ENCODE assay signal across 25 mouse cellular contexts in genomic region chr5:74682735-74683134, GRCm38 (mm10). TPM values are rescaled to one million over a fixed set of nuclear protein-coding genes. Genes with fewer than 3 reads are reported as not detected.
A peak's percentile ranks its signal among the peaks of the same experiment; 100 is the strongest.
DNase-seq lines count a peak whose midpoint lies in the region; ATAC-seq and TF ChIP-seq lines count a peak whose summit lies in the region.
"Had no signal": no experiment of that assay in that cellular context is flagged by ENCODE, and none has a peak within 500 bp of the region (broad histone marks: within the 10 kb centered on the region; RNA-seq: fewer than 3 reads in every experiment).

No protein-coding gene starts in this region.

- 0 out of 2 replicates have a peak overlapping the region, but pooled peaks have one; percentile 11 for H3K4me2 ChIP-seq in heart, embryonic 14.5 days (ENCODE audit: low read length)
- no peak overlapping the region for H3K4me2 ChIP-seq in CH12.LX (ENCODE audit: insufficient read depth, low read depth, poor library complexity, severe bottlenecking)
- no peak overlapping the region for H3K4me2 ChIP-seq in midbrain, embryonic 11.5 days
- H3K4me2 ChIP-seq: embryonic facial prominence, embryonic 12.5 days; embryonic facial prominence, embryonic 15.5 days; hindbrain, embryonic 12.5 days; hindbrain, embryonic 15.5 days had no signal

- no peak for TF ChIP-seq CTCF in CH12.LX (conservative IDR thresholded peaks at IDR 0.05 in 1 of 2, IDR thresholded peaks at IDR 0.05 in 1 of 2; ENCODE audit: low read depth in 2 of 2, low read length in 2 of 2)
- no peak for TF ChIP-seq CTCF in kidney, adult 2 months (conservative IDR thresholded peaks at IDR 0.05; ENCODE audit: insufficient read depth, insufficient read length, low read depth, low read length)

- H3K9ac ChIP-seq in heart, embryonic 14.5 days (ENCODE audit: low read length) = no peak overlapping the region
- H3K9ac ChIP-seq in CH12.LX (ENCODE audit: insufficient read depth, low read depth) = no peak overlapping the region
- H3K9ac ChIP-seq in midbrain, embryonic 11.5 days (ENCODE audit: low read length) = no peak overlapping the region
- H3K9ac ChIP-seq: embryonic facial prominence, embryonic 12.5 days; embryonic facial prominence, embryonic 15.5 days; hindbrain, embryonic 12.5 days; hindbrain, embryonic 15.5 days had no signal

- ATAC-seq in heart, embryonic 14.5 days (ENCODE audit: insufficient number of reproducible peaks, insufficient read depth, low FRiP score, low read depth) = no peak
- ATAC-seq in midbrain, embryonic 11.5 days (ENCODE audit: low FRiP score) = no peak
- ATAC-seq: forebrain, embryonic 14.5 days; intestine, postnatal 0 days; Patski had no signal

- peaks cover 15 to 20% of the 10 kb centered on the region in 2 experiments for H3K4me1 ChIP-seq in heart, embryonic 14.5 days (ENCODE audit: control insufficient read depth in 2 of 2, insufficient read depth in 2 of 2, low read length in 2 of 2)
- H3K4me1 ChIP-seq in CH12.LX (ENCODE audit: control insufficient read depth in 1 of 2, insufficient read depth in 2 of 2) = peaks cover 0 to 26% of the 10 kb centered on the region in 2 experiments; a peak in 3 of 4 replicates
- peaks cover under 1% of the 10 kb centered on the region; the same call in 1 of the 2 replicates for H3K4me1 ChIP-seq in midbrain, embryonic 11.5 days (ENCODE audit: control insufficient read depth, insufficient read depth, low read length)
- no peaks in the 10 kb centered on the region for H3K4me1 ChIP-seq in kidney, adult 2 months (ENCODE audit: control insufficient read depth, insufficient read depth, low read length)

- no peak overlapping the region for H3K27ac ChIP-seq in heart, embryonic 14.5 days (replicated peaks in 1 of 2; ENCODE audit: control insufficient read depth in 1 of 2, insufficient read depth in 1 of 2, low read depth in 2 of 2, low read length in 2 of 2)
- H3K27ac ChIP-seq in CH12.LX (ENCODE audit: insufficient read depth, low read depth) = no peak overlapping the region
- H3K27ac ChIP-seq in midbrain, embryonic 11.5 days (ENCODE audit: low read depth, low read length) = no peak overlapping the region
- no peak overlapping the region for H3K27ac ChIP-seq in kidney, adult 2 months (ENCODE audit: insufficient read depth, low read depth, low read length)
- H3K27ac ChIP-seq: embryonic facial prominence, embryonic 12.5 days; embryonic facial prominence, embryonic 15.5 days; heart, embryonic 10.5 days; hindbrain, embryonic 12.5 days; hindbrain, embryonic 15.5 days had no signal

- TF ChIP-seq EP300 in CH12.LX (IDR thresholded peaks at IDR 0.05; ENCODE audit: low read length) = no peak

- dilution Hi-C loops in CH12.LX (cut with MboI; ENCODE audit: extremely low pct_ligation_motif_present, extremely low pct_unique_long_range_greater_than_20kb, low sequenced_read_pairs) = no loop called here

- TF ChIP-seq RAD21 in CH12.LX (IDR thresholded peaks at IDR 0.05; ENCODE audit: low read depth, low read length) = no peak

- no peak for TF ChIP-seq POLR2A in CH12.LX (IDR thresholded peaks at IDR 0.05; ENCODE audit: low read depth, low read length)
- no peak for TF ChIP-seq POLR2A in kidney, adult 2 months (IDR thresholded peaks at IDR 0.05; ENCODE audit: low read depth, low read length)

- no peak overlapping the region for H3K4me3 ChIP-seq in heart, embryonic 14.5 days (ENCODE audit: control insufficient read depth in 1 of 2, insufficient read depth in 1 of 2, low read depth in 1 of 2, low read length in 2 of 2)
- no peak overlapping the region for H3K4me3 ChIP-seq in CH12.LX (replicated peaks in 1 of 3; ENCODE audit: low read depth in 2 of 3, low read length in 2 of 3, poor library complexity in 1 of 3)
- no peak overlapping the region for H3K4me3 ChIP-seq in midbrain, embryonic 11.5 days (ENCODE audit: low read depth, low read length)
- no peak overlapping the region for H3K4me3 ChIP-seq in kidney, adult 2 months (ENCODE audit: insufficient read depth, low read depth, low read length)
- H3K4me3 ChIP-seq: embryonic facial prominence, embryonic 12.5 days; embryonic facial prominence, embryonic 15.5 days; heart, embryonic 10.5 days; hindbrain, embryonic 12.5 days; hindbrain, embryonic 15.5 days had no signal

- no peaks in the 10 kb centered on the region for H3K27me3 ChIP-seq in heart, embryonic 14.5 days (ENCODE audit: control insufficient read depth, insufficient read depth, low read length)
- no peaks in the 10 kb centered on the region for H3K27me3 ChIP-seq in CH12.LX (replicated peaks)
- H3K27me3 ChIP-seq in midbrain, embryonic 11.5 days (ENCODE audit: control insufficient read depth, insufficient read depth, low read length) = no peaks in the 10 kb centered on the region; the same call in 1 of the 2 replicates
- no peaks in the 10 kb centered on the region for H3K27me3 ChIP-seq in kidney, adult 2 months (replicated peaks; ENCODE audit: control insufficient read depth, insufficient read depth, low read length)
- H3K27me3 ChIP-seq: embryonic facial prominence, embryonic 12.5 days; embryonic facial prominence, embryonic 15.5 days; hindbrain, embryonic 12.5 days; hindbrain, embryonic 15.5 days; Patski had no signal

- H3K36me3 ChIP-seq in heart, embryonic 14.5 days (ENCODE audit: control insufficient read depth, insufficient read depth, low read length) = no peaks in the 10 kb centered on the region
- no peaks in the 10 kb centered on the region for H3K36me3 ChIP-seq in CH12.LX (replicated peaks in 1 of 2; ENCODE audit: control insufficient read depth in 1 of 2, insufficient read depth in 1 of 2, low read length in 1 of 2)
- no peaks in the 10 kb centered on the region for H3K36me3 ChIP-seq in midbrain, embryonic 11.5 days (ENCODE audit: control insufficient read depth, insufficient read depth, low read length)
- no peaks in the 10 kb centered on the region for H3K36me3 ChIP-seq in kidney, adult 2 months (ENCODE audit: control insufficient read depth, insufficient read depth, low read length)
- H3K36me3 ChIP-seq: embryonic facial prominence, embryonic 12.5 days; embryonic facial prominence, embryonic 15.5 days; G1E; heart, embryonic 10.5 days; hindbrain, embryonic 12.5 days; hindbrain, embryonic 15.5 days had no signal

- no peaks in the 10 kb centered on the region for H3K9me3 ChIP-seq in heart, embryonic 14.5 days (ENCODE audit: control insufficient read depth, low read length)
- no peaks in the 10 kb centered on the region for H3K9me3 ChIP-seq in CH12.LX (replicated peaks; ENCODE audit: low read length)
- H3K9me3 ChIP-seq in midbrain, embryonic 11.5 days (ENCODE audit: control insufficient read depth, low read length) = no peaks in the 10 kb centered on the region
- H3K9me3 ChIP-seq: embryonic facial prominence, embryonic 12.5 days; embryonic facial prominence, embryonic 15.5 days; G1E; heart, embryonic 10.5 days; hindbrain, embryonic 12.5 days; hindbrain, embryonic 15.5 days had no signal

- intact Hi-C loops in heart, postnatal 10 days (cut with DNase I) = no loop called here

- 88% methylated on average over 1 of the region's 1 CpGs for WGBS in heart, embryonic 14.5 days
- 95% methylated on average over 1 of the region's 1 CpGs for WGBS in midbrain, embryonic 11.5 days
- 96% methylated on average over 1 of the region's 1 CpGs for WGBS in kidney, adult 2 months

- no peaks in the 10 kb centered on the region for H3K79me2 ChIP-seq in CH12.LX (replicated peaks; ENCODE audit: control insufficient read depth, extremely low read depth, insufficient read depth, poor library complexity, severe bottlenecking)

- no peak for DNase-seq in heart, postnatal 10 days
- DNase-seq in A20 (ENCODE audit: low read depth, low spot score) (peak; percentile 82), CH12.LX (ENCODE audit: extremely low read depth) (peak; percentile 17)
- DNase-seq in midbrain, embryonic 11.5 days (ENCODE audit: low spot score, missing footprints) = no peak
- no peak for DNase-seq in kidney, adult 2 months
- DNase-seq: adrenal gland, postnatal 10 days; adrenal gland, postnatal 36 days; cerebellum, adult 11 months; cerebellum, adult 2 months; cerebellum, adult 9-11 months; cerebellum, postnatal 25 days; gastrocnemius, postnatal 10 days; gastrocnemius, postnatal 36 days; kidney, adult 8-10 months had no signal

- in situ Hi-C loops in CH12.LX (cut with MboI; ENCODE audit: low pct_ligation_motif_present, low pct_unique_long_range_greater_than_20kb, low sequenced_read_pairs) = no loop called here

TF ChIP-seq in CH12.LX, 34 proteins besides CTCF, POLR2A, EP300 and RAD21 (continues in another document):
- no peak for TF ChIP-seq USF2 (conservative IDR thresholded peaks at IDR 0.05; ENCODE audit: low read depth, low read length)
- no peak for TF ChIP-seq ELF1 (IDR thresholded peaks at IDR 0.05; ENCODE audit: low read depth, low read length)
- no peak for TF ChIP-seq NRF1 (IDR thresholded peaks at IDR 0.05; ENCODE audit: low read depth, low read length)
- no peak for TF ChIP-seq ZC3H11A (IDR thresholded peaks at IDR 0.05; ENCODE audit: low read depth, low read length)
- TF ChIP-seq MYC (IDR thresholded peaks at IDR 0.05; ENCODE audit: low read depth, low read length) = no peak
- no peak for TF ChIP-seq IRF4 (IDR thresholded peaks at IDR 0.05; ENCODE audit: low read depth, low read length)
- no peak for TF ChIP-seq ZNF384 (IDR thresholded peaks at IDR 0.05; ENCODE audit: low read depth, low read length)
- TF ChIP-seq GABPA (IDR thresholded peaks at IDR 0.05; ENCODE audit: insufficient replicate concordance, low read depth, low read length) = no peak
- no peak for TF ChIP-seq BHLHE40 (IDR thresholded peaks at IDR 0.05; ENCODE audit: low read depth, low read length)
- TF ChIP-seq MXI1 (IDR thresholded peaks at IDR 0.05; ENCODE audit: low read depth, low read length) = no peak
- TF ChIP-seq ZKSCAN1 (IDR thresholded peaks at IDR 0.05; ENCODE audit: borderline replicate concordance, low read depth, low read length) = no peak
- TF ChIP-seq E2F4 (IDR thresholded peaks at IDR 0.05; ENCODE audit: insufficient replicate concordance, low read depth, low read length) = no peak
- no peak for TF ChIP-seq MAX (IDR thresholded peaks at IDR 0.05; ENCODE audit: low read length)
- TF ChIP-seq MAFK (IDR thresholded peaks at IDR 0.05; ENCODE audit: insufficient replicate concordance, low read length) = no peak
- TF ChIP-seq KAT2A (IDR thresholded peaks at IDR 0.05; ENCODE audit: insufficient replicate concordance, low read length) = no peak
- no peak for TF ChIP-seq CHD1 (IDR thresholded peaks at IDR 0.05; ENCODE audit: low read depth, low read length)
- no peak for TF ChIP-seq ETS1 (conservative IDR thresholded peaks at IDR 0.05; ENCODE audit: low read depth, low read length)
- TF ChIP-seq TBP (conservative IDR thresholded peaks at IDR 0.05; ENCODE audit: low read depth, low read length) = no peak

RNA-seq across cellular contexts. Expression of gene Lnx1, which starts 20.0 kb away (rescaled TPM):
- 1.5 and 2.1 TPM in 2 replicates for polyA plus RNA-seq in heart, embryonic 14.5 days (2014; fragmentation: Nextera tagmentation; extraction: Ambion mirVana)
- total RNA-seq in heart, postnatal 10 days (2021) = 1 to 10 TPM; 4.3 to 4.5 TPM
- total RNA-seq in CH12.LX (2012; rRNA removed) (0.08 and 0.13 TPM in 2 replicates), CH12.LX (2014; rRNA removed) (0.16 TPM in 2 replicates)
- polyA plus RNA-seq in CH12.LX (2012; ENCODE audit: insufficient read length, low read depth) = 0.26 and 0.35 TPM in 2 replicates
- polyA plus RNA-seq in midbrain, embryonic 11.5 days (2014; fragmentation: Nextera tagmentation; extraction: Ambion mirVana) = 0.51 and 0.74 TPM in 2 replicates
- 6.1 and 7.4 TPM in 2 replicates for polyA plus RNA-seq in kidney, adult 2 months (2012; rRNA removed)
- total RNA-seq: common myeloid progenitor, adult 5-6 weeks had no signal
- polyA plus RNA-seq: G1E had no signal

Comparison
In these comparisons a context has a peak if more than half of its experiments do, and no peak if none do; other contexts are left out.
1. DNase-seq: peak in A20 (single experiment) and CH12.LX (single experiment); none in heart, postnatal 10 days (0 of 2), midbrain, embryonic 11.5 days (single experiment) and kidney, adult 2 months (single experiment).